Mouse (Mus musculus) G1E (cell line): ENCODE data around the gene Sh3tc1.

Experiments used
- CTCF ChIP-seq: IDR thresholded peaks from 2 replicates; pipeline ENCODE4 v1.5.1; 2012; ENCODE audit warnings: low read depth, low read length, inconsistent platforms, mixed read lengths
- GATA1 ChIP-seq: IDR thresholded peaks from 2 replicates; pipeline ENCODE4 v1.6.1; 2012; ENCODE audit warnings: borderline replicate concordance, low read length, inconsistent platforms, mixed read lengths
- GATA2 ChIP-seq: IDR thresholded peaks from 2 replicates; pipeline ENCODE4 v1.6.1; 2012; ENCODE audit warnings: low read depth, low read length, inconsistent platforms, borderline replicate concordance
- POLR2AphosphoS5 ChIP-seq: IDR thresholded peaks from 2 replicates; pipeline ENCODE4 v1.6.1; 2012; ENCODE audit warnings: low read depth, low read length, inconsistent platforms; ENCODE audit not compliant: insufficient replicate concordance
- TAL1 ChIP-seq: conservative IDR thresholded peaks from 2 replicates; pipeline ENCODE4 v1.6.1; 2012; ENCODE audit warnings: low read depth, low read length, inconsistent platforms, mixed read lengths

GRCm38 (mm10) chr5:35653743-35654395, 85.9 kb downstream of the Sh3tc1 start:
- TF ChIP-seq CTCF, result no peak
- TF ChIP-seq GATA1, result no peak
- no peak for TF ChIP-seq TAL1
- TF ChIP-seq GATA2, result no peak
- TF ChIP-seq POLR2AphosphoS5, result no peak
